Mouse (Mus musculus) MEL (cell line): Measurements from ENCODE around the gene Scn4a. TPM values are rescaled to one million over a fixed set of nuclear protein-coding genes. Genes with fewer than 3 reads are reported as not detected.

Experiments
- DNase-seq: peaks from one replicate; pipeline ENCODE4 v3.0.0; 2011; ENCODE audit warnings: low read depth, low spot score
- H3K27ac ChIP-seq: 2 replicates; pipeline ENCODE4 v1.5.1; 2012; ENCODE audit warnings: low read depth, mild to moderate bottlenecking, control low read depth, low read length, moderate library complexity; ENCODE audit not compliant: control insufficient read depth
- H3K27me3 ChIP-seq, 2 experiments: fragments of 150-350 bp in 1 of 2; sonication (generic) in 1 of 2; 2 replicates each; pipeline ENCODE4 v1.6.1; 2012; ENCODE audit warnings: low read length in 2 of 2, mild to moderate bottlenecking in 2 of 2, improper control_type of control experiment in 1 of 2, moderate library complexity in 1 of 2; ENCODE audit not compliant: insufficient read depth in 2 of 2, control insufficient read depth in 1 of 2
- H3K36me3 ChIP-seq, 2 experiments: 2 replicates each; pipeline ENCODE4 v1.6.1; 2012 to 2014; ENCODE audit warnings: low read length in 2 of 2, improper control_type of control experiment in 1 of 2, inconsistent platforms in 1 of 2, mild to moderate bottlenecking in 1 of 2; ENCODE audit not compliant: insufficient read depth in 2 of 2, control insufficient read depth in 1 of 2
- H3K4me1 ChIP-seq, 2 experiments: fragments of 150-350 bp in 1 of 2; sonication (generic) in 1 of 2; 2 replicates each; pipeline ENCODE4 v1.6.1; 2012; ENCODE audit warnings: low read length in 2 of 2, improper control_type of control experiment in 1 of 2, mild to moderate bottlenecking in 1 of 2; ENCODE audit not compliant: insufficient read depth in 2 of 2, control insufficient read depth in 1 of 2
- H3K4me3 ChIP-seq, 2 experiments: fragments of 150-350 bp in 1 of 2; sonication (generic) in 1 of 2; 2 replicates each; pipeline ENCODE4 v1.5.1; 2012; ENCODE audit warnings: low read depth in 2 of 2, low read length in 2 of 2, mild to moderate bottlenecking in 2 of 2, moderate library complexity in 2 of 2, control low read depth in 1 of 2, improper control_type of control experiment in 1 of 2; ENCODE audit not compliant: control insufficient read depth in 1 of 2, insufficient read depth in 1 of 2
- H3K79me2 ChIP-seq: 2 replicates; pipeline ENCODE4 v1.6.1; 2012; ENCODE audit warnings: mild to moderate bottlenecking, low read length, moderate library complexity; ENCODE audit not compliant: control insufficient read depth, poor library complexity, insufficient read depth
- H3K9ac ChIP-seq: 2 replicates; pipeline ENCODE4 v1.6.1; 2012; ENCODE audit warnings: low read depth, mild to moderate bottlenecking, control low read depth, low read length, moderate library complexity; ENCODE audit not compliant: control insufficient read depth, poor library complexity, severe bottlenecking
- H3K9me3 ChIP-seq: fragments of 150-350 bp; sonication (generic); replicated peaks from 2 replicates; pipeline ENCODE4 v1.6.1; 2012; ENCODE audit warnings: mild to moderate bottlenecking, low read length, improper control_type of control experiment, moderate library complexity; ENCODE audit not compliant: insufficient read depth
- BHLHE40 ChIP-seq: IDR thresholded peaks from 2 replicates; pipeline ENCODE4 v1.6.1; 2012; ENCODE audit warnings: low read depth, mild to moderate bottlenecking, inconsistent platforms, low read length, improper control_type of control experiment, borderline replicate concordance
- CHD1 ChIP-seq: IDR thresholded peaks from 2 replicates; pipeline ENCODE4 v1.6.1; 2012; ENCODE audit warnings: low read depth, mild to moderate bottlenecking, inconsistent platforms, low read length, improper control_type of control experiment
- CHD2 ChIP-seq: IDR thresholded peaks from 2 replicates; pipeline ENCODE4 v1.6.1; 2011; ENCODE audit warnings: low read length, improper control_type of control experiment
- CTCF ChIP-seq, 3 experiments: IDR thresholded peaks in 2 of 3; conservative IDR thresholded peaks in 1 of 3; 2 replicates each; pipeline ENCODE4 v1.5.1; 2011 to 2012; ENCODE audit warnings: low read length in 3 of 3, low read depth in 2 of 3, mild to moderate bottlenecking in 2 of 3, improper control_type of control experiment in 1 of 3, inconsistent platforms in 1 of 3, mixed read lengths in 1 of 3, moderate library complexity in 1 of 3; ENCODE audit not compliant: control insufficient read depth in 1 of 3, insufficient read depth in 1 of 3, poor library complexity in 1 of 3, severe bottlenecking in 1 of 3
- E2F4 ChIP-seq: IDR thresholded peaks from 2 replicates; pipeline ENCODE4 v1.6.1; 2011; ENCODE audit warnings: low read depth, low read length, improper control_type of control experiment, borderline replicate concordance
- ELF1 ChIP-seq: IDR thresholded peaks from 2 replicates; pipeline ENCODE4 v1.6.1; 2014; ENCODE audit warnings: low read depth, mild to moderate bottlenecking, inconsistent platforms, low read length, improper control_type of control experiment, moderate library complexity
- EP300 ChIP-seq, 2 experiments: IDR thresholded peaks; 2 replicates each; pipeline ENCODE4 v1.6.1; 2011; ENCODE audit warnings: improper control_type of control experiment in 2 of 2, low read length in 2 of 2, low read depth in 1 of 2, mild to moderate bottlenecking in 1 of 2
- ETS1 ChIP-seq: IDR thresholded peaks from 2 replicates; pipeline ENCODE4 v1.6.1; 2012; ENCODE audit warnings: low read depth, mild to moderate bottlenecking, inconsistent platforms, low read length, improper control_type of control experiment, moderate library complexity
- GABPA ChIP-seq: IDR thresholded peaks from 2 replicates; pipeline ENCODE4 v1.6.1; 2012; ENCODE audit warnings: low read depth, mild to moderate bottlenecking, inconsistent platforms, low read length, improper control_type of control experiment, moderate library complexity
- GATA1 ChIP-seq: IDR thresholded peaks from 2 replicates; pipeline ENCODE4 v1.6.1; 2011; ENCODE audit warnings: low read depth, low read length, improper control_type of control experiment
- KAT2A ChIP-seq: conservative IDR thresholded peaks from 2 replicates; pipeline ENCODE4 v1.6.1; 2012; ENCODE audit warnings: low read depth, low read length, improper control_type of control experiment, inconsistent platforms
- MEF2A ChIP-seq: IDR thresholded peaks from 2 replicates; pipeline ENCODE4 v1.6.1; 2014; ENCODE audit warnings: low read depth, mild to moderate bottlenecking, inconsistent platforms, low read length, improper control_type of control experiment; ENCODE audit not compliant: poor library complexity, insufficient replicate concordance, severe bottlenecking; ENCODE audit errors: extremely low read depth
- MXI1 ChIP-seq: IDR thresholded peaks from 2 replicates; pipeline ENCODE4 v1.6.1; 2011; ENCODE audit warnings: mild to moderate bottlenecking, low read depth, low read length, improper control_type of control experiment
- MYB ChIP-seq: IDR thresholded peaks from 2 replicates; pipeline ENCODE4 v1.6.1; 2011; ENCODE audit warnings: mild to moderate bottlenecking, low read depth, low read length, improper control_type of control experiment
- MYC ChIP-seq: IDR thresholded peaks from 2 replicates; pipeline ENCODE4 v1.6.1; 2011; ENCODE audit warnings: low read depth, mild to moderate bottlenecking, low read length, improper control_type of control experiment, moderate library complexity
- NRF1 ChIP-seq: IDR thresholded peaks from 2 replicates; pipeline ENCODE4 v1.6.1; 2014; ENCODE audit warnings: low read depth, mild to moderate bottlenecking, inconsistent platforms, low read length, improper control_type of control experiment, moderate library complexity; ENCODE audit not compliant: poor library complexity, insufficient read depth, severe bottlenecking
- POLR2A ChIP-seq, 2 experiments: IDR thresholded peaks; 2 replicates each; pipeline ENCODE4 v1.6.1; 2011 to 2012; ENCODE audit warnings: low read length in 2 of 2, mild to moderate bottlenecking in 2 of 2, control low read depth in 1 of 2, improper control_type of control experiment in 1 of 2, low read depth in 1 of 2, moderate library complexity in 1 of 2; ENCODE audit not compliant: control insufficient read depth in 1 of 2, insufficient read depth in 1 of 2, poor library complexity in 1 of 2
- POLR2AphosphoS2 ChIP-seq: IDR thresholded peaks from 2 replicates; pipeline ENCODE4 v1.6.1; 2011; ENCODE audit warnings: low read length, improper control_type of control experiment
- POLR2AphosphoS5 ChIP-seq: IDR thresholded peaks from 2 replicates; pipeline ENCODE4 v1.6.1; 2012; ENCODE audit warnings: low read depth, borderline replicate concordance, mild to moderate bottlenecking, inconsistent platforms, low read length, moderate library complexity, mixed read lengths
- SIN3A ChIP-seq: IDR thresholded peaks from 2 replicates; pipeline ENCODE4 v1.6.1; 2012; ENCODE audit warnings: low read length, improper control_type of control experiment, inconsistent platforms
- SMC3 ChIP-seq: IDR thresholded peaks from 2 replicates; pipeline ENCODE4 v1.6.1; 2011; ENCODE audit warnings: low read depth, low read length, improper control_type of control experiment
- TCF12 ChIP-seq: IDR thresholded peaks from 2 replicates; pipeline ENCODE4 v1.6.1; 2014; ENCODE audit warnings: low read depth, mild to moderate bottlenecking, inconsistent platforms, low read length, improper control_type of control experiment, moderate library complexity
- UBTF ChIP-seq: IDR thresholded peaks from 2 replicates; pipeline ENCODE4 v1.6.1; 2012; ENCODE audit warnings: low read depth, mild to moderate bottlenecking, inconsistent platforms, low read length, improper control_type of control experiment, moderate library complexity, borderline replicate concordance; ENCODE audit not compliant: insufficient read depth
- USF1 ChIP-seq: IDR thresholded peaks from 2 replicates; pipeline ENCODE4 v1.6.1; 2014; ENCODE audit warnings: low read depth, mild to moderate bottlenecking, inconsistent platforms, low read length, improper control_type of control experiment, moderate library complexity
- USF2 ChIP-seq, 2 experiments: IDR thresholded peaks; 2 replicates each; pipeline ENCODE4 v1.6.1; 2011 to 2012; ENCODE audit warnings: improper control_type of control experiment in 2 of 2, low read length in 2 of 2, borderline replicate concordance in 1 of 2, inconsistent platforms in 1 of 2, low read depth in 1 of 2, mild to moderate bottlenecking in 1 of 2; ENCODE audit not compliant: insufficient read depth in 1 of 2
- ZKSCAN1 ChIP-seq: IDR thresholded peaks from 2 replicates; pipeline ENCODE4 v1.6.1; 2012; ENCODE audit warnings: low read depth, mild to moderate bottlenecking, inconsistent platforms, low read length, improper control_type of control experiment, moderate library complexity
- ZMIZ1 ChIP-seq: IDR thresholded peaks from 2 replicates; pipeline ENCODE4 v1.6.1; 2012; ENCODE audit warnings: low read depth, mild to moderate bottlenecking, inconsistent platforms, low read length, improper control_type of control experiment, moderate library complexity
- polyA plus RNA-seq, 2 experiments: library from polyadenylated mRNA; stranded (reverse) in 1 of 2; unstranded in 1 of 2; fragments of >175 nt in 1 of 2; fragments of >200 nt in 1 of 2; gene quantifications; 2 replicates each; pipeline versions ENCODE4 v1.2.1 to v1.2.4; 2012; ENCODE audit warnings: low replicate concordance in 2 of 2, low read depth in 1 of 2; ENCODE audit not compliant: insufficient read length in 2 of 2, insufficient read depth in 1 of 2, missing spikeins in 1 of 2
- total RNA-seq: library from RNA; depleted of rRNA; stranded (reverse); fragments of 300-350 nt; gene quantifications from 2 replicates; pipeline ENCODE4 v1.2.3, GENCODE M21; 2012

Scn4a gene
- total and polyA plus RNA-seq, 3 experiments, result 0.04 to 0.15 TPM; not detected in 1

- TF ChIP-seq GABPA (no peak), SIN3A (no peak; the same call in 1 of the 2 replicates), POLR2AphosphoS5 (no peak), MXI1 (0 out of 2 replicates have a peak, but pooled peaks have one; percentile 32), CHD2 (no peak), ETS1 (no peak), ELF1 (no peak), ZKSCAN1 (no peak), ZMIZ1 (no peak), KAT2A (no peak), MYC (peak; percentile 84), NRF1 (no peak), USF2 (IDR thresholded peaks at IDR 0.05; ENCODE audit: borderline replicate concordance in 1 of 2, insufficient read depth in 1 of 2, low read depth in 1 of 2, low read length in 2 of 2) (no peak), USF1 (no peak; the same call in 1 of the 2 replicates), TCF12 (no peak), GATA1 (peak; percentile 42; the same call in 1 of the 2 replicates), CTCF (IDR thresholded peaks at IDR 0.05 in 2 of 3, conservative IDR thresholded peaks at IDR 0.05 in 1 of 3; ENCODE audit: control insufficient read depth in 1 of 3, insufficient read depth in 1 of 3, low read depth in 2 of 3, low read length in 3 of 3, poor library complexity in 1 of 3, severe bottlenecking in 1 of 3) (peak; percentile 35 to 99 (median 45)), UBTF (no peak), EP300 (IDR thresholded peaks at IDR 0.05; ENCODE audit: low read depth in 1 of 2, low read length in 2 of 2) (no peak)
Observed at GRCm38 (mm10) chr11:106329682-106330081, 23.4 kb downstream of the Scn4a start (continued).

DNA sequence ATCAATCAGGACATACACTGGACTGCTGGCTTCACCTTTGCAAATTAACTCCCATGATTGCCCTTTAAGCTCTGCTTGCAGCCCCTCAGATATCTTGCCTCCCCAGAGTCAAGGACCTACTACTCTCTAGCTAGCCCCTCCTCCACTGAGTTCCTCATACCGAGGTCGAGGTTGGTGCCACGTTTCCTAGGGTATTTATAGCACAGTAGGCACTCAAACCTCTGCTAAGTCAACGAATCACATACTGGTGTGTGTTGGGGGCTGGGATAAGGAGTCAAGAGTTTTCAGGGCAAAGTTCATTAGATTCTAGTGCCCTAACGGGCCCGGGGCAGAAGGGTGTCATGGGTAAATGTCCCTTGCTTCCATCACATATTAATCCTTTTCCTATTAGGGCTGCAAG lies 24.0 kb downstream of the Scn4a start:
- peaks cover 0 to 24% of the 10 kb centered on the region in 2 experiments; a peak in 2 of 4 replicates for H3K4me1 ChIP-seq
- TF ChIP-seq KAT2A (no peak), MEF2A (no peak), POLR2AphosphoS5 (no peak), ZKSCAN1 (no peak), GATA1 (no peak), USF2 (IDR thresholded peaks at IDR 0.05; ENCODE audit: borderline replicate concordance in 1 of 2, insufficient read depth in 1 of 2, low read depth in 1 of 2, low read length in 2 of 2) (no peak), UBTF (no peak), POLR2A (IDR thresholded peaks at IDR 0.05; ENCODE audit: control insufficient read depth in 1 of 2, insufficient read depth in 1 of 2, low read depth in 1 of 2, low read length in 2 of 2, poor library complexity in 1 of 2) (no peak), CHD1 (no peak), E2F4 (no peak), TCF12 (no peak), MYB (no peak), MYC (no peak), POLR2AphosphoS2 (no peak), SMC3 (no peak), BHLHE40 (no peak)
- TF ChIP-seq, all 39 proteins: peak for 0
- DNase-seq, result peak; percentile 43
- no peak overlapping the region for H3K4me3 ChIP-seq
- no peak overlapping the region for H3K27ac ChIP-seq
- no peak overlapping the region for H3K9ac ChIP-seq
- H3K36me3 ChIP-seq, result peaks cover 0 to 12% of the 10 kb centered on the region in 2 experiments; a peak in 2 of 4 replicates
- peaks cover 0 to 2% of the 10 kb centered on the region in 2 experiments; a peak in 2 of 4 replicates for H3K27me3 ChIP-seq
- H3K79me2 ChIP-seq, result no peaks in the 10 kb centered on the region
- no peaks in the 10 kb centered on the region for H3K9me3 ChIP-seq
